Mouse (Mus musculus) lung, postnatal 25 days (tissue): ENCODE results near the gene Golph3l.
"Not testable (repeated sequence)": the region's sequence is repeated elsewhere in the genome, so short reads cannot be mapped to it uniquely, and the experiment has no call there.

ENCODE experiments used
- DNase-seq: peaks from one replicate; pipeline ENCODE4 v3.0.0; 2022; ENCODE audit warnings: low spot score

Golph3l gene

GRCm38 (mm10) chr3:95588604-95589086 is at the start of gene Golph3l:
Gene Golph3l (plus strand): TSS chr3:95588934.
- DNase-seq: peak; percentile 99

GRCm38 (mm10) chr3:95538936-95539335 is 49.8 kb upstream of the Golph3l start:
- no peak for DNase-seq

- no peak for DNase-seq
Measured at GRCm38 (mm10) chr3:95539837-95540236, 48.9 kb upstream of the Golph3l start.

GRCm38 (mm10) chr3:95541186-95541585 is 47.5 kb upstream of the Golph3l start:
- DNase-seq: not testable (repeated sequence)

- DNase-seq: no peak
Measured at GRCm38 (mm10) chr3:95542171-95542570, 46.6 kb upstream of the Golph3l start.

GRCm38 (mm10) chr3:95542981-95543380 is 45.8 kb upstream of the Golph3l start:
- DNase-seq: no peak

GRCm38 (mm10) chr3:95550176-95550575 is 38.6 kb upstream of the Golph3l start:
- no peak for DNase-seq

- DNase-seq: no peak
Measured at GRCm38 (mm10) chr3:95553986-95554385, 34.7 kb upstream of the Golph3l start.

- no peak for DNase-seq
Measured at GRCm38 (mm10) chr3:95559437-95559836, 29.3 kb upstream of the Golph3l start, which contains the start of gene Hormad1. Gene Hormad1 (plus strand): TSS chr3:95559677.

- no peak for DNase-seq
Measured at GRCm38 (mm10) chr3:95560738-95561137, 28.0 kb upstream of the Golph3l start.

GRCm38 (mm10) chr3:95561826-95562225 is 26.9 kb upstream of the Golph3l start:
- DNase-seq: peak; percentile 44

- DNase-seq: no peak
Measured at GRCm38 (mm10) chr3:95569585-95569984, 19.1 kb upstream of the Golph3l start.

- DNase-seq: no peak
Measured at GRCm38 (mm10) chr3:95587754-95588603, 755 bp upstream of the Golph3l start.

- DNase-seq: no peak
Measured at GRCm38 (mm10) chr3:95598734-95599133, 10.0 kb downstream of the Golph3l start.

GRCm38 (mm10) chr3:95601287-95601686 is 12.6 kb downstream of the Golph3l start:
- no peak for DNase-seq

GRCm38 (mm10) chr3:95606096-95606495 is 17.4 kb downstream of the Golph3l start:
- DNase-seq: peak; percentile 20

GRCm38 (mm10) chr3:95609195-95609594 is 20.5 kb downstream of the Golph3l start:
- DNase-seq: no peak

GRCm38 (mm10) chr3:95613996-95614395 is 25.3 kb downstream of the Golph3l start:
- DNase-seq: no peak

GRCm38 (mm10) chr3:95618511-95618910 is 29.8 kb downstream of the Golph3l start:
- no peak for DNase-seq

GRCm38 (mm10) chr3:95621241-95621640 is 32.5 kb downstream of the Golph3l start:
- no peak for DNase-seq

- DNase-seq: not testable (repeated sequence)
Measured at GRCm38 (mm10) chr3:95622421-95622820, 33.7 kb downstream of the Golph3l start.

- no peak for DNase-seq
Measured at GRCm38 (mm10) chr3:95623551-95623950, 34.8 kb downstream of the Golph3l start.

- DNase-seq: not testable (repeated sequence)
Measured at GRCm38 (mm10) chr3:95623991-95624515, 35.3 kb downstream of the Golph3l start.
